Mouse (Mus musculus): ENCODE data around the gene Lrrc10b. TPM values are rescaled to one million over a fixed set of nuclear protein-coding genes. Genes with fewer than 3 reads are reported as not detected.

Lrrc10b gene
- polyA plus RNA-seq, 1 experiment from 2014 or later, result 0.79 TPM

GRCm38 (mm10) chr19:10425484-10426270 lies 31.6 kb downstream of the Lrrc10b start:
- peaks cover 53% of the 10 kb centered on the region for H3K4me1 ChIP-seq
- no peak for ATAC-seq (ENCODE audit: borderline replicate concordance, extremely low read depth, low FRiP score, low TSS enrichment)

GRCm38 (mm10) chr19:10424751-10425150 lies 32.5 kb downstream of the Lrrc10b start:
- H3K4me1 ChIP-seq, result peaks cover 43% of the 10 kb centered on the region
- no peaks in the 10 kb centered on the region for H3K36me3 ChIP-seq
- 50% methylated on average over 1 of the region's 1 CpGs for WGBS
- no peak for ATAC-seq (ENCODE audit: borderline replicate concordance, extremely low read depth, low FRiP score, low TSS enrichment)
- no peaks in the 10 kb centered on the region for H3K9me3 ChIP-seq
- no peak overlapping the region for H3K9ac ChIP-seq
- no peak overlapping the region for H3K4me3 ChIP-seq
- H3K4me2 ChIP-seq, result no peak overlapping the region
- no peak overlapping the region for H3K27ac ChIP-seq
- H3K27me3 ChIP-seq, result peaks cover 26% of the 10 kb centered on the region; the same call in 1 of the 2 replicates

More at GRCm38 (mm10) chr19:10425484-10426270, 31.6 kb downstream of the Lrrc10b start:
- H3K9ac ChIP-seq, result no peak overlapping the region
- H3K4me3 ChIP-seq, result no peak overlapping the region
- H3K27ac ChIP-seq, result no peak overlapping the region
- no peak overlapping the region for H3K4me2 ChIP-seq
- H3K36me3 ChIP-seq, result no peaks in the 10 kb centered on the region
- 61% methylated on average over 13 of the region's 13 CpGs for WGBS
- H3K9me3 ChIP-seq, result no peaks in the 10 kb centered on the region
- peaks cover 26% of the 10 kb centered on the region; the same call in 1 of the 2 replicates for H3K27me3 ChIP-seq

DNA sequence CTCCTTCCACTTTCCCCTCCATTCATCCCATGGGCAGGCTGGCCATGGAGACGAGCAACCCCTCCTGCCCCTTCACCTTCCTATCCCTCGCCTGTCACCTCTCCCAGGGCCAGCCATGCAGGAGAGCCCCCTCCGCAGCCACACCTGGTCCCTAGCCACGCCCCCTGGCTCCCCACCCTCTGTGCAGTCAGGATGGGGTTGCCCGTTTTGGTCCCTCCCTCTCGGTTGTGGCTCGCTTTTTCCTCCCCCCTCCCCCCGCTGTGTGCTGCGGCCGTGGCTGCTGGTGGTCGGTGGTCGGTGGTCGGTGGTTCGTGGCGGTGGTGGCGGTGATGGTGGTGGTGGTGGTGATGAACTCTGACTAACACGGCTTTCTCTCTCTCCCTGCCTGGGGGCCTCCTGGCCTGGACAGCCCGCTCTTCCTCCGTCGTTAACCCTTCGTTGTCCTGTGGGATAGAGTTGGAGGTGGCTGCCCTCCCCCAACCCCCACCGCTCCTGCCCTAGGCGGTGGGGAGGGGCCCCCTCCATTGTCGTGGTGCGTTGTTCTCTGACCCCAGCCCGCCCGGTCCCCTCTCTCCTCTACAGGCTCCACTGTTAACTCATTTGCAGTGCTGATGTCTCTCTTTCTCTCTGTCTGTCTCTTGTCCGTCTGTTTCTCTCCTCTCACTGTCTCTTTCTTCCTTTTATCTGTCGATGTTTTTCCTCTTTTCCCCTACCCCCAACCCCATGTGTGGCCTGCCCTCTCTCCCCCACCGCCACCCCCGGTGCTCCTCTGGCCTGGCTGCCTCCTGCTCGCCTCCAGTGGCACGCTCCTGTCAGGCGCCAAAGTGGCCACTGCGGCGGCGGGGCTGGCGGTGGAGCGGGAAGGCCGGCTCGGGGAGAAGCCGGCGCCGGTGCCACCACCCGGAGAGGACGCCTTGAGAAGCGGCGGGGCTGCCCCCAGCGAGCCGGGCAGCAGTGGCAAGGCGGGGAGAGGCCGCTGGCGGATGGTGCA lies 35.0 kb downstream of the Lrrc10b start:
- Histone ChIP-seq H3K9ac (no peak overlapping the region), H3K9me3 (no peaks in the 10 kb centered on the region), H3K36me3 (no peaks in the 10 kb centered on the region), H3K27me3 (peaks cover 26% of the 10 kb centered on the region; the same call in 1 of the 2 replicates), H3K4me3 (peak overlapping the region; percentile 21), H3K4me1 (peaks cover 42% of the 10 kb centered on the region), H3K4me2 (peak overlapping the region; percentile 59), H3K27ac (no peak overlapping the region)
- ATAC-seq (ENCODE audit: borderline replicate concordance, extremely low read depth, low FRiP score, low TSS enrichment), result no peak
- WGBS, result 4% methylated on average over 49 of the region's 53 CpGs

DNA sequence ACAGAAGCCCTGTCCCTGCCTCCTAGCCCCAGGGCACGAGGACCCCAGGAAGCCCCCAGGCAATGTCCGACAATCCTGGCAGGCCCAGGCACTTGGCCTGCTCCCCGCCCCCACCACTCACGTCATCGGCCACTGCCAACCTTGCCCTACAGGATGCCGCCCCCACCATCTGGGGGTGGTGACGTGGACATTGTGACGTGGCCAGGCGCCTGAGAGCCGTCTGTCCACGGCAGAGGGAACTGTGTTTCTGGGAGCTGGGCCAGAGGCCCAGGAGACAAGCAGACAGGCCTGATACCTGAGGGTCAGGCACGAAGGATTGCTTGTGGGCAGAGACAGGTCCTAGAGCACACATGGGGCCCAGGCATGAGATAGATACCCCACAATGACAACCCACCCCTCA lies 39.8 kb downstream of the Lrrc10b start:
- H3K4me2 ChIP-seq, result no peak overlapping the region
- peak overlapping the region; percentile 47; the same call in 1 of the 2 replicates for H3K27ac ChIP-seq
- 54% methylated on average over 12 of the region's 12 CpGs for WGBS
- H3K4me3 ChIP-seq, result no peak overlapping the region
- H3K4me1 ChIP-seq, result peaks cover 20% of the 10 kb centered on the region
- H3K9me3 ChIP-seq, result no peaks in the 10 kb centered on the region
- ATAC-seq (ENCODE audit: borderline replicate concordance, extremely low read depth, low FRiP score, low TSS enrichment), result no peak
- no peaks in the 10 kb centered on the region for H3K36me3 ChIP-seq
- H3K27me3 ChIP-seq, result peaks cover 10% of the 10 kb centered on the region; the same call in 1 of the 2 replicates
- H3K9ac ChIP-seq, result no peak overlapping the region

- Histone ChIP-seq H3K9ac (no peak overlapping the region), H3K4me2 (no peak overlapping the region), H3K4me1 (peaks cover 15% of the 10 kb centered on the region), H3K9me3 (no peaks in the 10 kb centered on the region), H3K27ac (peak overlapping the region; percentile 47; the same call in 1 of the 2 replicates), H3K27me3 (peaks cover 7% of the 10 kb centered on the region; the same call in 1 of the 2 replicates), H3K36me3 (no peaks in the 10 kb centered on the region), H3K4me3 (no peak overlapping the region)
- no peak for ATAC-seq (ENCODE audit: borderline replicate concordance, extremely low read depth, low FRiP score, low TSS enrichment)
- WGBS, result 42% methylated on average over 8 of the region's 8 CpGs
Measured at GRCm38 (mm10) chr19:10416889-10417288, 40.4 kb downstream of the Lrrc10b start.

DNA sequence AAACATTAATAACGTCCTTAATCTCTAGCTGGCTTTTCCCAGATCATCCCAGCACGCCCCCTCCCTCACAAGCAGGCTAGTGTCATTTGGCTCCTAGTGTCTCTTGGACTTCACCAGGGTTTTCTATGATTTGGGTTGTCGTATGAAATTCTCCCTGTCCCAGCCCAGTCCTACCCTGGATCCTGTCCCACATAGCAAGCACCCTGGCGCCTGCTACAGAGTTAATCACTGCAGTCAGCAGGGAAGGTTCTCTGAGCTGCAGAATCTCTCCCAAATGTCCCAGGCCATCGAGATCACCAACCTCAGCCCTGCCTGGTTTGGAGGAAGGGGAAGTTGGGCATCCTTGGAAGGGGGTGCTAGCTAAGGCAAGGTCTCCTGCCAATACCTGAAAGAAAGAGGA lies 41.8 kb downstream of the Lrrc10b start:
- no peaks in the 10 kb centered on the region for H3K9me3 ChIP-seq
- H3K27ac ChIP-seq, result no peak overlapping the region
- no peak overlapping the region for H3K4me3 ChIP-seq
- no peak overlapping the region for H3K9ac ChIP-seq
- peaks cover 13% of the 10 kb centered on the region for H3K4me1 ChIP-seq
- 59% methylated on average over 5 of the region's 5 CpGs for WGBS
- no peaks in the 10 kb centered on the region for H3K36me3 ChIP-seq
- ATAC-seq (ENCODE audit: borderline replicate concordance, extremely low read depth, low FRiP score, low TSS enrichment), result no peak
- H3K27me3 ChIP-seq, result no peaks in the 10 kb centered on the region
- no peak overlapping the region for H3K4me2 ChIP-seq

GRCm38 (mm10) chr19:10413701-10414242 lies 43.5 kb downstream of the Lrrc10b start:
- Histone ChIP-seq H3K4me1 (peaks cover 13% of the 10 kb centered on the region), H3K4me3 (no peak overlapping the region), H3K9ac (no peak overlapping the region), H3K36me3 (no peaks in the 10 kb centered on the region), H3K27ac (no peak overlapping the region), H3K9me3 (no peaks in the 10 kb centered on the region), H3K27me3 (no peaks in the 10 kb centered on the region), H3K4me2 (peak overlapping the region; percentile 47)
- peak; percentile 36; the same call in 1 of the 2 replicates for ATAC-seq (ENCODE audit: borderline replicate concordance, extremely low read depth, low FRiP score, low TSS enrichment)
- under 1% methylated on average over 18 of the region's 19 CpGs for WGBS

Other genes starting within 250 kb of the Lrrc10b start
- gene Myrf, start 216.7 kb downstream of the Lrrc10b start, polyA plus RNA-seq (2015; fragmentation: Nextera tagmentation; extraction: Ambion mirVana), result 5.6 and 6.5 TPM in 2 replicates
- gene Dagla, start 152.6 kb downstream of the Lrrc10b start, polyA plus RNA-seq (2015; fragmentation: Nextera tagmentation; extraction: Ambion mirVana), result 3.1 and 3.2 TPM in 2 replicates
- gene Syt7, start 68.4 kb downstream of the Lrrc10b start, polyA plus RNA-seq (2015; fragmentation: Nextera tagmentation; extraction: Ambion mirVana), result 2.1 TPM in 2 replicates
- gene Ppp1r32, start 25.5 kb upstream of the Lrrc10b start, polyA plus RNA-seq (2015; fragmentation: Nextera tagmentation; extraction: Ambion mirVana), result 0.81 and 0.87 TPM in 2 replicates
- gene Cpsf7, start 67.8 kb upstream of the Lrrc10b start, polyA plus RNA-seq (2015; fragmentation: Nextera tagmentation; extraction: Ambion mirVana), result 37.0 and 38.4 TPM in 2 replicates
- 56.5 and 56.6 TPM in 2 replicates for gene Sdhaf2, start 68.7 kb upstream of the Lrrc10b start, polyA plus RNA-seq (2015; fragmentation: Nextera tagmentation; extraction: Ambion mirVana)
- gene Tmem216, start 98.8 kb upstream of the Lrrc10b start, polyA plus RNA-seq (2015; fragmentation: Nextera tagmentation; extraction: Ambion mirVana), result 44.5 and 44.6 TPM in 2 replicates
- gene Cyb561a3, start 119.7 kb upstream of the Lrrc10b start, polyA plus RNA-seq (2015; fragmentation: Nextera tagmentation; extraction: Ambion mirVana), result 20.4 and 21.7 TPM in 2 replicates
- 39.4 and 40.3 TPM in 2 replicates for gene Tmem138, start 119.9 kb upstream of the Lrrc10b start, polyA plus RNA-seq (2015; fragmentation: Nextera tagmentation; extraction: Ambion mirVana)
- gene Ddb1, start 147.9 kb upstream of the Lrrc10b start, polyA plus RNA-seq (2015; fragmentation: Nextera tagmentation; extraction: Ambion mirVana), result 369 and 379 TPM in 2 replicates
- gene Tkfc, start 148.2 kb upstream of the Lrrc10b start, polyA plus RNA-seq (2015; fragmentation: Nextera tagmentation; extraction: Ambion mirVana), result 16.1 and 16.2 TPM in 2 replicates
- 0.52 and 1.3 TPM in 2 replicates for gene Vwce, start 176.7 kb upstream of the Lrrc10b start, polyA plus RNA-seq (2015; fragmentation: Nextera tagmentation; extraction: Ambion mirVana)
- not detected in 2 replicates for gene Pga5, start 220.6 kb upstream of the Lrrc10b start, polyA plus RNA-seq (2015; fragmentation: Nextera tagmentation; extraction: Ambion mirVana)
- 30.3 and 33.4 TPM in 2 replicates for gene Vps37c, start 231.3 kb upstream of the Lrrc10b start, polyA plus RNA-seq (2015; fragmentation: Nextera tagmentation; extraction: Ambion mirVana)